Comparison of ENCODE assay signal across 9 mouse cellular contexts in the genomic region with DNA sequence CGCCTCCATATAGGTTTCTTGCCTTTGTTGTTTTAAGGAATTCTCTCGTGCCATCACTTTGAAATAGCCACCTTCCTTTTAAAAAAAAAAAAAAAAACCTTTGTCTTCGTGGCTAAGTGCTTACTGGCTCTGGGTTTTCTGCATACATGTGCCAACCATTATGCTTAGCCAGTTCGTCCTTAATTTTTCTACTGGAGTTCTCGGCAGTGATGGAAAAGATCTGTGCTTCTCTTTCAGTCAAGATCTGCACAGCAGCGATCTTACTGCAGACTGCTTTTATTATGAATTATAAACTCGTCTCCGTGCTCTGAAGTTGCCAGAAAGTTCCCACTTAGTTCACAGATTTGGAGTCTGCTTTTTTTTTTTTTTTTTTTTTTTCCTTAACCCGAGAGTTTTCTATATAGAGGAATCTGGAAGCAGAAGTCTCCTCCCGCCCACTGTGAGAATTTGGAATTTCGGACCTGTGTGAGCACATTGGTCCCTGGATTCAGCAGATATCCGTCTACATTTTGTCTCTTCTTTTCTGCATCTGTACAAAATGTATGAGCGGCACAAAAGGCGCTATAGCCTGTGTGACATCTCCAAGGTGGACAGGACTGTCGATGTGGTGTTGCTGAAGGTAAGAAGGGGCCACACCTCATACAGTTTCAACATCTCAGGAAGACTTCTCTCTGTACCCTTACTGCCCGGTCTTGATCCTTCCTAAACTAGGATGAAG.
A peak's percentile ranks its signal among the peaks of the same experiment; 100 is the strongest.
DNase-seq lines count a peak whose midpoint lies in the region; ATAC-seq and TF ChIP-seq lines count a peak whose summit lies in the region.
"Had no signal": no experiment of that assay in that cellular context is flagged by ENCODE, and none has a peak within 500 bp of the region (broad histone marks: within the 10 kb centered on the region; RNA-seq: fewer than 3 reads in every experiment).

No protein-coding gene starts in this region.

- no peaks in the 10 kb centered on the region for H3K36me3 ChIP-seq in kidney, embryonic 15.5 days
- H3K36me3 ChIP-seq in embryonic facial prominence, embryonic 12.5 days: no peaks in the 10 kb centered on the region
- H3K36me3 ChIP-seq in intestine, embryonic 14.5 days (ENCODE audit: control insufficient read depth, insufficient read depth, low read length): no peaks in the 10 kb centered on the region
- H3K36me3 ChIP-seq in myocyte (ENCODE audit: control insufficient read depth, insufficient read depth): peaks cover 5% of the 10 kb centered on the region

- H3K27me3 ChIP-seq in kidney, embryonic 15.5 days: no peaks in the 10 kb centered on the region
- no peaks in the 10 kb centered on the region for H3K27me3 ChIP-seq in embryonic facial prominence, embryonic 12.5 days
- H3K27me3 ChIP-seq in intestine, embryonic 14.5 days (replicated peaks; ENCODE audit: control insufficient read depth, insufficient read depth, low read length): no peaks in the 10 kb centered on the region
- no peaks in the 10 kb centered on the region for H3K27me3 ChIP-seq in myocyte (ENCODE audit: control insufficient read depth, insufficient read depth, insufficient read length)

- no peak overlapping the region for H3K9ac ChIP-seq in kidney, embryonic 15.5 days
- H3K9ac ChIP-seq in embryonic facial prominence, embryonic 12.5 days: peak overlapping the region; percentile 48
- H3K9ac ChIP-seq in intestine, embryonic 14.5 days (ENCODE audit: low read length): peak overlapping the region; percentile 20; the same call in 1 of the 2 replicates

- peak overlapping the region; percentile 23 for H3K4me3 ChIP-seq in kidney, embryonic 15.5 days (replicated peaks)
- peak overlapping the region; percentile 29 for H3K4me3 ChIP-seq in embryonic facial prominence, embryonic 12.5 days
- peak overlapping the region; percentile 17 for H3K4me3 ChIP-seq in intestine, embryonic 14.5 days (ENCODE audit: low read depth, low read length)
- H3K4me3 ChIP-seq in myocyte: peak overlapping the region; percentile 26

- H3ac ChIP-seq in myocyte (ENCODE audit: control insufficient read depth, insufficient read length): no peak overlapping the region

- peaks cover 49% of the 10 kb centered on the region for H3K79me2 ChIP-seq in myocyte (ENCODE audit: control insufficient read depth, insufficient read depth)

- H3K9me3 ChIP-seq in kidney, embryonic 15.5 days (replicated peaks): no peaks in the 10 kb centered on the region
- no peaks in the 10 kb centered on the region for H3K9me3 ChIP-seq in embryonic facial prominence, embryonic 12.5 days
- no peaks in the 10 kb centered on the region for H3K9me3 ChIP-seq in intestine, embryonic 14.5 days (ENCODE audit: control insufficient read depth, low read length)

- H3K4me1 ChIP-seq in kidney, embryonic 15.5 days: peaks cover 47% of the 10 kb centered on the region
- H3K4me1 ChIP-seq in embryonic facial prominence, embryonic 12.5 days: peaks cover 48% of the 10 kb centered on the region
- peaks cover 30% of the 10 kb centered on the region for H3K4me1 ChIP-seq in intestine, embryonic 14.5 days (replicated peaks; ENCODE audit: control insufficient read depth, insufficient read depth, low read length)

- 34% methylated on average over 16 of the region's 16 CpGs for WGBS in kidney, embryonic 15.5 days
- WGBS in embryonic facial prominence, embryonic 12.5 days: 32% methylated on average over 16 of the region's 16 CpGs
- WGBS in intestine, embryonic 14.5 days: 34% methylated on average over 16 of the region's 16 CpGs

- H3K27ac ChIP-seq in kidney, embryonic 15.5 days: peak overlapping the region; percentile 88
- H3K27ac ChIP-seq in embryonic facial prominence, embryonic 12.5 days: peak overlapping the region; percentile 87
- peak overlapping the region; percentile 65 for H3K27ac ChIP-seq in intestine, embryonic 14.5 days (ENCODE audit: low read depth)

- peak overlapping the region; percentile 52 for H3K4me2 ChIP-seq in kidney, embryonic 15.5 days
- peak overlapping the region; percentile 45 for H3K4me2 ChIP-seq in embryonic facial prominence, embryonic 12.5 days (replicated peaks)
- peak overlapping the region; percentile 47 for H3K4me2 ChIP-seq in intestine, embryonic 14.5 days (ENCODE audit: low read length)
- peak overlapping the region; percentile 79 for H3K4me2 ChIP-seq in myocyte (ENCODE audit: low read depth)

- no peak for ATAC-seq in kidney, embryonic 15.5 days (replicated peaks; ENCODE audit: low FRiP score)
- ATAC-seq in embryonic facial prominence, embryonic 12.5 days (ENCODE audit: insufficient number of reproducible peaks, insufficient read depth, low FRiP score, low TSS enrichment): no peak
- ATAC-seq in intestine, embryonic 14.5 days (replicated peaks; ENCODE audit: low FRiP score, low TSS enrichment, low read depth): no peak

- DNase-seq in kidney, adult 11 months: no peak
- DNase-seq in intestine, embryonic 14.5 days (ENCODE audit: low spot score): no peak
- DNase-seq in urinary bladder, postnatal 36 days (ENCODE audit: low spot score in 2 of 2): no peak
- DNase-seq in right cerebral cortex, adult 2 months (ENCODE audit: low spot score in 2 of 2): no peak
- no peak for DNase-seq in right cerebral cortex, adult 18-20 months
- DNase-seq: cerebellum, adult 18-20 months had no signal

- TF ChIP-seq POLR2A in myocyte (IDR thresholded peaks at IDR 0.05; ENCODE audit: insufficient read length, low read depth): no peak

TF ChIP-seq in myocyte, 11 proteins besides CTCF, POLR2A, EP300 and RAD21:
- TF ChIP-seq MYOG (IDR thresholded peaks at IDR 0.05; ENCODE audit: control insufficient read depth in 1 of 3, insufficient read depth in 1 of 3, insufficient read length in 2 of 3, low read depth in 2 of 3) (no peak), SRF (IDR thresholded peaks at IDR 0.05; ENCODE audit: control insufficient read depth, insufficient read length, low read depth) (no peak), MAX (IDR thresholded peaks at IDR 0.05; ENCODE audit: low read depth) (no peak), USF1 (IDR thresholded peaks at IDR 0.05; ENCODE audit: low read depth) (no peak)
